Mouse (Mus musculus) CH12.LX (cell line): ENCODE data around the gene Tmem87a. TPM values are rescaled to one million over a fixed set of nuclear protein-coding genes. Genes with fewer than 3 reads are reported as not detected.

Experiments used
- DNase-seq: peaks from one replicate; pipeline ENCODE4 v3.0.0-alpha.2; 2013; ENCODE audit errors: extremely low read depth
- H3K27ac ChIP-seq: 2 replicates; pipeline ENCODE4 v1.5.1; 2012; ENCODE audit warnings: low read depth, mild to moderate bottlenecking, control low read depth, moderate library complexity; ENCODE audit not compliant: insufficient read depth
- H3K27me3 ChIP-seq: replicated peaks from 2 replicates; pipeline ENCODE3; 2012; ENCODE audit warnings: inconsistent platforms
- H3K36me3 ChIP-seq, 2 experiments: replicated peaks in 1 of 2; 2 replicates each; pipeline versions ENCODE3 to v1.6.1; 2012; ENCODE audit warnings: inconsistent platforms in 1 of 2, low read length in 1 of 2, mild to moderate bottlenecking in 1 of 2, mixed read lengths in 1 of 2, moderate library complexity in 1 of 2; ENCODE audit not compliant: control insufficient read depth in 1 of 2, insufficient read depth in 1 of 2
- H3K4me1 ChIP-seq, 2 experiments: 2 replicates each; pipeline ENCODE4 v1.6.1; 2012; ENCODE audit warnings: inconsistent platforms in 1 of 2, moderate library complexity in 1 of 2; ENCODE audit not compliant: insufficient read depth in 2 of 2, control insufficient read depth in 1 of 2
- H3K4me2 ChIP-seq: 2 replicates; pipeline ENCODE4 v1.6.1; 2012; ENCODE audit warnings: low read depth, mild to moderate bottlenecking, control low read depth; ENCODE audit not compliant: poor library complexity, insufficient read depth, severe bottlenecking
- H3K4me3 ChIP-seq, 3 experiments: fragments of 150-350 bp in 1 of 3; sonication (generic) in 1 of 3; replicated peaks in 1 of 3; 2 replicates each; pipeline versions ENCODE3 to v1.5.1; 2011 to 2012; ENCODE audit warnings: low read depth in 2 of 3, low read length in 2 of 3, mild to moderate bottlenecking in 2 of 3, moderate library complexity in 2 of 3, control low read depth in 1 of 3, improper control_type of control experiment in 1 of 3, inconsistent platforms in 1 of 3, mixed read lengths in 1 of 3; ENCODE audit not compliant: poor library complexity in 1 of 3
- H3K79me2 ChIP-seq: replicated peaks from 2 replicates; pipeline ENCODE4 v1.6.1; 2012; ENCODE audit warnings: mild to moderate bottlenecking, moderate library complexity; ENCODE audit not compliant: control insufficient read depth, poor library complexity, insufficient read depth, severe bottlenecking; ENCODE audit errors: extremely low read depth
- H3K9ac ChIP-seq: 2 replicates; pipeline ENCODE4 v1.6.1; 2012; ENCODE audit warnings: low read depth, mild to moderate bottlenecking, control low read depth, moderate library complexity; ENCODE audit not compliant: insufficient read depth
- H3K9me3 ChIP-seq: replicated peaks from 2 replicates; pipeline ENCODE3; 2012; ENCODE audit warnings: low read length, inconsistent platforms, mixed read lengths
- BHLHE40 ChIP-seq: IDR thresholded peaks from 2 replicates; pipeline ENCODE4 v1.6.1; 2011; ENCODE audit warnings: mild to moderate bottlenecking, low read depth, low read length, improper control_type of control experiment
- CHD1 ChIP-seq: IDR thresholded peaks from 2 replicates; pipeline ENCODE4 v1.6.1; 2012; ENCODE audit warnings: low read depth, low read length, improper control_type of control experiment, inconsistent platforms
- CHD2 ChIP-seq: IDR thresholded peaks from 2 replicates; pipeline ENCODE4 v1.6.1; 2011; ENCODE audit warnings: low read length, improper control_type of control experiment
- CTCF ChIP-seq, 2 experiments: IDR thresholded peaks in 1 of 2; conservative IDR thresholded peaks in 1 of 2; 2 replicates each; pipeline ENCODE4 v1.5.1; 2011 to 2012; ENCODE audit warnings: low read depth in 2 of 2, low read length in 2 of 2, improper control_type of control experiment in 1 of 2, inconsistent platforms in 1 of 2, mild to moderate bottlenecking in 1 of 2, moderate library complexity in 1 of 2
- E2F4 ChIP-seq: IDR thresholded peaks from 2 replicates; pipeline ENCODE4 v1.6.1; 2011; ENCODE audit warnings: low read depth, low read length, improper control_type of control experiment; ENCODE audit not compliant: insufficient replicate concordance
- EP300 ChIP-seq: IDR thresholded peaks from 2 replicates; pipeline ENCODE4 v1.6.1; 2011; ENCODE audit warnings: low read length, improper control_type of control experiment
- GABPA ChIP-seq: IDR thresholded peaks from 2 replicates; pipeline ENCODE4 v1.6.1; 2012; ENCODE audit warnings: low read depth, low read length, improper control_type of control experiment, inconsistent platforms; ENCODE audit not compliant: insufficient replicate concordance
- IRF4 ChIP-seq: IDR thresholded peaks from 2 replicates; pipeline ENCODE4 v1.6.1; 2014; ENCODE audit warnings: low read depth, mild to moderate bottlenecking, inconsistent platforms, low read length, improper control_type of control experiment
- MAX ChIP-seq: IDR thresholded peaks from 2 replicates; pipeline ENCODE4 v1.6.1; 2011; ENCODE audit warnings: low read length, improper control_type of control experiment
- MAZ ChIP-seq: IDR thresholded peaks from 2 replicates; pipeline ENCODE4 v1.6.1; 2012; ENCODE audit warnings: low read depth, mild to moderate bottlenecking, inconsistent platforms, low read length, improper control_type of control experiment, moderate library complexity
- MXI1 ChIP-seq: IDR thresholded peaks from 2 replicates; pipeline ENCODE4 v1.6.1; 2011; ENCODE audit warnings: mild to moderate bottlenecking, low read depth, low read length, improper control_type of control experiment
- MYC ChIP-seq: IDR thresholded peaks from 2 replicates; pipeline ENCODE4 v1.6.1; 2011; ENCODE audit warnings: low read depth, mild to moderate bottlenecking, improper control_type of control experiment, low read length
- NELFE ChIP-seq: IDR thresholded peaks from 2 replicates; pipeline ENCODE4 v1.6.1; 2011; ENCODE audit warnings: low read depth, low read length, improper control_type of control experiment
- POLR2A ChIP-seq: IDR thresholded peaks from 2 replicates; pipeline ENCODE4 v1.6.1; 2011; ENCODE audit warnings: low read depth, mild to moderate bottlenecking, improper control_type of control experiment, low read length
- POLR2AphosphoS2 ChIP-seq: IDR thresholded peaks from 2 replicates; pipeline ENCODE4 v1.6.1; 2011; ENCODE audit warnings: low read depth, low read length, improper control_type of control experiment
- RAD21 ChIP-seq: IDR thresholded peaks from 2 replicates; pipeline ENCODE4 v1.6.1; 2011; ENCODE audit warnings: low read depth, mild to moderate bottlenecking, low read length, improper control_type of control experiment, moderate library complexity
- TCF12 ChIP-seq: IDR thresholded peaks from 2 replicates; pipeline ENCODE4 v1.6.1; 2014; ENCODE audit warnings: low read depth, mild to moderate bottlenecking, inconsistent platforms, low read length, improper control_type of control experiment
- USF1 ChIP-seq: IDR thresholded peaks from 2 replicates; pipeline ENCODE4 v1.6.1; 2014; ENCODE audit warnings: low read depth, mild to moderate bottlenecking, inconsistent platforms, low read length, improper control_type of control experiment
- USF2 ChIP-seq: conservative IDR thresholded peaks from 2 replicates; pipeline ENCODE4 v1.6.1; 2011; ENCODE audit warnings: low read depth, low read length, improper control_type of control experiment
- ZMIZ1 ChIP-seq: IDR thresholded peaks from 2 replicates; pipeline ENCODE4 v1.6.1; 2012; ENCODE audit warnings: low read depth, mild to moderate bottlenecking, inconsistent platforms, low read length, improper control_type of control experiment
- ZNF384 ChIP-seq: IDR thresholded peaks from 2 replicates; pipeline ENCODE4 v1.6.1; 2012; ENCODE audit warnings: low read depth, low read length, improper control_type of control experiment, inconsistent platforms
- dilution Hi-C: fragments of 300-500 bp; cut with MboI; formaldehyde crosslinking; loops from 2 replicates; pipeline ENCODE4 v1.14.3; 2020; ENCODE audit warnings: low sequenced_read_pairs; ENCODE audit not compliant: extremely low pct_unique_long_range_greater_than_20kb, extremely low pct_ligation_motif_present
- in situ Hi-C: fragments of 300-500 bp; cut with MboI; formaldehyde crosslinking; loops from 3 replicates; pipeline ENCODE4 v1.14.3; 2019; ENCODE audit warnings: low sequenced_read_pairs, low pct_ligation_motif_present, low pct_unique_long_range_greater_than_20kb, mixed read lengths
- polyA plus RNA-seq: library from polyadenylated mRNA; unstranded; fragments of >175 nt; gene quantifications from 2 replicates; pipeline ENCODE4 v1.2.1, GENCODE M21; 2012; ENCODE audit warnings: low read depth; ENCODE audit not compliant: insufficient read length
- total RNA-seq, 2 experiments: library from RNA; depleted of rRNA; stranded (reverse); fragments of 300-350 nt in 1 of 2; fragments of >200 nt in 1 of 2; gene quantifications; 2 replicates each; pipeline ENCODE4 v1.2.3; 2012 to 2014

Tmem87a gene
- total and polyA plus RNA-seq, 3 experiments: 26.0 to 43.5 (median 30.5) TPM

DNA sequence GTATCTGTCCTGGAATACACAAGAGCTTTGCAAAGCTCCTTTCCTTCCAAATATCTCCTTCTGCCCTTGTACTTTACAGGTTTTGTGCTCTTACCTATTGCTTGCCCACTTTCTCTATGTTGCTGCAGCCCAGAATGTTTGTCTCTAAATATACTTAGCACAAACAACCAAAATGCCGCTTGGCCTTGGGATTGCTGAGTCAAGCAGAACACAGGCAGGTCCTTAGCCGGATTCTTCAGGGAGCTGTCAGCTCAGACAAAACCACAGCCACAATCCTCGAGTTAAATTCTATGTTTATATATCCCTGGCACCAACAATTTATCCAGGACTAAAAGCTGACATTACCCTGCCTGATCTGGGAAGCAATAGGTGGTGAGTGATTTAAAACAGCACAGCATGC is 14.5 kb downstream of the Tmem87a start:
- Histone ChIP-seq H3K4me3 (no peak overlapping the region), H3K27me3 (no peaks in the 10 kb centered on the region), H3K9ac (no peak overlapping the region), H3K79me2 (no peaks in the 10 kb centered on the region), H3K36me3 (peaks cover 43 to 90% of the 10 kb centered on the region in 2 experiments), H3K9me3 (no peaks in the 10 kb centered on the region), H3K27ac (no peak overlapping the region), H3K4me1 (no peaks in the 10 kb centered on the region), H3K4me2 (no peak overlapping the region)
- in situ Hi-C loops: no loop called here
- no peak for TF ChIP-seq NELFE
- no peak for TF ChIP-seq TCF12
- no peak for TF ChIP-seq ZNF384
- TF ChIP-seq GABPA: no peak
- no peak for TF ChIP-seq IRF4
- no peak for TF ChIP-seq POLR2A
- TF ChIP-seq MAZ: no peak
- no peak for TF ChIP-seq MYC
- no peak for TF ChIP-seq USF1
- no peak for TF ChIP-seq CHD2
- TF ChIP-seq CHD1: no peak
- no peak for TF ChIP-seq USF2
- TF ChIP-seq RAD21: no peak
- no peak for TF ChIP-seq POLR2AphosphoS2
- TF ChIP-seq BHLHE40: no peak
- TF ChIP-seq E2F4: no peak
- no peak for TF ChIP-seq MXI1
- DNase-seq: no peak
- dilution Hi-C loops: no loop called here

DNA sequence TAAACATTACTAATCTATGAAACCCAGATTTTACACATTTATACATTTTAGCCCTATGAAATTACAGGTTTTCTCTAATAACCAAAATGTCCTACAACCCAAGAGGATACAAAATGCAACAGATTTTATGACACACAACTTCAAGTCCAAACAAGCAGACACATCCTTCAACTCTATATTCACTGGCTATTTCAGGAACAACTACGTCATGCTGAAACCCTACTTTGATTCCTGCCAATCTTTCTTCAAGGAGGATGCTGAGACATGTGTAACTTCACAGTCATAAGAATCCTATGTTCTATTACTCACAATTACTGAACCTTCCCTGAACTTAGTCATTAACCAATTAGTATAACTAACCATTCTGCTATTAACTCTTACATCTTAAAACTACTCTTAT is 16.6 kb downstream of the Tmem87a start:
- TF ChIP-seq CTCF (conservative IDR thresholded peaks at IDR 0.05 in 1 of 2, IDR thresholded peaks at IDR 0.05 in 1 of 2; ENCODE audit: low read depth in 2 of 2, low read length in 2 of 2) (no peak), E2F4 (no peak), MYC (no peak), ZMIZ1 (no peak), EP300 (no peak), POLR2A (no peak), MAX (no peak)
- no peak for DNase-seq
- H3K27ac ChIP-seq: no peak overlapping the region
- H3K36me3 ChIP-seq: peaks cover 41 to 89% of the 10 kb centered on the region in 2 experiments
- dilution Hi-C loops: no loop called here
- no peak overlapping the region for H3K4me2 ChIP-seq
- H3K79me2 ChIP-seq: no peaks in the 10 kb centered on the region
- no peaks in the 10 kb centered on the region for H3K9me3 ChIP-seq
- H3K9ac ChIP-seq: no peak overlapping the region
- H3K27me3 ChIP-seq: no peaks in the 10 kb centered on the region
- H3K4me3 ChIP-seq: no peak overlapping the region
- H3K4me1 ChIP-seq: no peaks in the 10 kb centered on the region
- in situ Hi-C loops: no loop called here
